Mouse (Mus musculus): ENCODE measurements at regions not wholly inside any gene's neighbourhood (a gene's known extent, or its start where the extent isn't known, plus 50 kb on each side); places are given as distances from the start of the nearest gene placed in this dataset.
A peak's percentile ranks its signal among the peaks of the same experiment; 100 is the strongest.

GRCm38 (mm10) chr12:71606366-71606765 is 224.5 kb upstream of the Daam1 start:
- Histone ChIP-seq H3K4me3 (no peak overlapping the region), H3K9me3 (no peaks in the 10 kb centered on the region), H3K9ac (no peak overlapping the region), H3K27me3 (replicated peaks) (no peaks in the 10 kb centered on the region), H3K27ac (peak overlapping the region; percentile 77), H3K4me2 (no peak overlapping the region), H3K36me3 (replicated peaks) (no peaks in the 10 kb centered on the region), H3K4me1 (peaks cover 21% of the 10 kb centered on the region)
- 30% methylated on average over 3 of the region's 3 CpGs for WGBS
- ATAC-seq (replicated peaks) = 0 out of 2 replicates have a peak, but pooled peaks have one; percentile 42

GRCm38 (mm10) chr12:71607966-71608365 is 222.9 kb upstream of the Daam1 start:
- Histone ChIP-seq H3K4me3 (no peak overlapping the region), H3K9ac (no peak overlapping the region), H3K27ac (no peak overlapping the region), H3K4me1 (peaks cover 16% of the 10 kb centered on the region), H3K36me3 (replicated peaks) (no peaks in the 10 kb centered on the region), H3K27me3 (replicated peaks) (no peaks in the 10 kb centered on the region), H3K4me2 (no peak overlapping the region), H3K9me3 (no peaks in the 10 kb centered on the region)
- 92% methylated on average over 4 of the region's 4 CpGs for WGBS
- no peak for ATAC-seq (replicated peaks)

GRCm38 (mm10) chr12:71613326-71613725 is 217.6 kb upstream of the Daam1 start:
- Histone ChIP-seq H3K36me3 (replicated peaks) (no peaks in the 10 kb centered on the region), H3K4me2 (no peak overlapping the region), H3K9ac (no peak overlapping the region), H3K4me3 (no peak overlapping the region), H3K27me3 (replicated peaks) (no peaks in the 10 kb centered on the region), H3K27ac (no peak overlapping the region), H3K4me1 (no peaks in the 10 kb centered on the region), H3K9me3 (no peaks in the 10 kb centered on the region)
- no peak for ATAC-seq (replicated peaks)
- WGBS = 75% methylated on average over 8 of the region's 8 CpGs

GRCm38 (mm10) chr12:71614945-71615344 is 215.9 kb upstream of the Daam1 start:
- WGBS = 84% methylated on average over 2 of the region's 2 CpGs
- no peaks in the 10 kb centered on the region for H3K27me3 ChIP-seq (replicated peaks)
- H3K4me1 ChIP-seq = no peaks in the 10 kb centered on the region
- H3K36me3 ChIP-seq (replicated peaks) = no peaks in the 10 kb centered on the region
- ATAC-seq (replicated peaks) = no peak
- no peak overlapping the region for H3K4me2 ChIP-seq
- H3K9me3 ChIP-seq = no peaks in the 10 kb centered on the region
- no peak overlapping the region for H3K4me3 ChIP-seq
- H3K9ac ChIP-seq = no peak overlapping the region
- H3K27ac ChIP-seq = no peak overlapping the region

- H3K4me2 ChIP-seq = no peak overlapping the region
These were observed 215.5 kb upstream of the Daam1 start for GRCm38 (mm10) chr12:71615383-71615782.

GRCm38 (mm10) chr12:71616121-71616520 is 214.8 kb upstream of the Daam1 start:
- WGBS = 83% methylated on average over 4 of the region's 4 CpGs
- Histone ChIP-seq H3K9me3 (no peaks in the 10 kb centered on the region), H3K4me1 (no peaks in the 10 kb centered on the region), H3K27me3 (replicated peaks) (no peaks in the 10 kb centered on the region), H3K36me3 (replicated peaks) (no peaks in the 10 kb centered on the region), H3K9ac (no peak overlapping the region), H3K27ac (no peak overlapping the region), H3K4me3 (no peak overlapping the region), H3K4me2 (no peak overlapping the region)
- no peak for ATAC-seq (replicated peaks)

More at GRCm38 (mm10) chr12:71615383-71615782, 215.5 kb upstream of the Daam1 start:
- Histone ChIP-seq H3K36me3 (replicated peaks) (no peaks in the 10 kb centered on the region), H3K4me3 (no peak overlapping the region), H3K9ac (no peak overlapping the region), H3K27ac (no peak overlapping the region), H3K4me1 (no peaks in the 10 kb centered on the region), H3K27me3 (replicated peaks) (no peaks in the 10 kb centered on the region), H3K9me3 (no peaks in the 10 kb centered on the region)
- ATAC-seq (replicated peaks) = no peak
- WGBS = 50% methylated on average over 2 of the region's 2 CpGs

GRCm38 (mm10) chr12:71618466-71618865 is 212.4 kb upstream of the Daam1 start:
- H3K4me1 ChIP-seq = no peaks in the 10 kb centered on the region
- WGBS = 85% methylated on average over 6 of the region's 6 CpGs
- H3K4me3 ChIP-seq = no peak overlapping the region
- H3K9me3 ChIP-seq = no peaks in the 10 kb centered on the region
- H3K27me3 ChIP-seq (replicated peaks) = no peaks in the 10 kb centered on the region
- no peaks in the 10 kb centered on the region for H3K36me3 ChIP-seq (replicated peaks)
- no peak overlapping the region for H3K9ac ChIP-seq
- ATAC-seq (replicated peaks) = no peak
- no peak overlapping the region for H3K4me2 ChIP-seq
- no peak overlapping the region for H3K27ac ChIP-seq

- Histone ChIP-seq H3K9ac (no peak overlapping the region), H3K36me3 (replicated peaks) (no peaks in the 10 kb centered on the region), H3K4me3 (no peak overlapping the region), H3K27ac (no peak overlapping the region), H3K27me3 (replicated peaks) (no peaks in the 10 kb centered on the region), H3K4me1 (no peaks in the 10 kb centered on the region), H3K4me2 (no peak overlapping the region), H3K9me3 (no peaks in the 10 kb centered on the region)
- WGBS = 93% methylated on average over 8 of the region's 8 CpGs
- ATAC-seq (replicated peaks) = no peak
These were observed 211.9 kb upstream of the Daam1 start for GRCm38 (mm10) chr12:71618956-71619355.

- WGBS = 41% methylated on average over 4 of the region's 4 CpGs
- Histone ChIP-seq H3K27ac (no peak overlapping the region), H3K4me1 (no peaks in the 10 kb centered on the region), H3K27me3 (replicated peaks) (no peaks in the 10 kb centered on the region), H3K36me3 (replicated peaks) (no peaks in the 10 kb centered on the region), H3K9ac (no peak overlapping the region), H3K4me3 (no peak overlapping the region), H3K9me3 (no peaks in the 10 kb centered on the region), H3K4me2 (no peak overlapping the region)
- ATAC-seq (replicated peaks) = no peak
These were observed 211.3 kb upstream of the Daam1 start for GRCm38 (mm10) chr12:71619561-71619960.

GRCm38 (mm10) chr12:71621542-71621941 is 209.3 kb upstream of the Daam1 start:
- no peaks in the 10 kb centered on the region for H3K27me3 ChIP-seq (replicated peaks)
- H3K4me2 ChIP-seq = no peak overlapping the region
- H3K9me3 ChIP-seq = no peaks in the 10 kb centered on the region
- ATAC-seq (replicated peaks) = no peak
- H3K9ac ChIP-seq = no peak overlapping the region
- no peak overlapping the region for H3K27ac ChIP-seq
- no peaks in the 10 kb centered on the region for H3K36me3 ChIP-seq (replicated peaks)
- H3K4me1 ChIP-seq = no peaks in the 10 kb centered on the region
- WGBS = 72% methylated on average over 4 of the region's 4 CpGs
- no peak overlapping the region for H3K4me3 ChIP-seq

- ATAC-seq (replicated peaks) = no peak
- Histone ChIP-seq H3K9ac (no peak overlapping the region), H3K4me2 (no peak overlapping the region), H3K27ac (no peak overlapping the region), H3K4me1 (no peaks in the 10 kb centered on the region), H3K36me3 (replicated peaks) (no peaks in the 10 kb centered on the region), H3K9me3 (no peaks in the 10 kb centered on the region), H3K27me3 (replicated peaks) (no peaks in the 10 kb centered on the region), H3K4me3 (no peak overlapping the region)
- 89% methylated on average over 2 of the region's 2 CpGs for WGBS
These were observed 208.1 kb upstream of the Daam1 start for GRCm38 (mm10) chr12:71622761-71623160.

- H3K4me2 ChIP-seq = no peak overlapping the region
- no peak overlapping the region for H3K9ac ChIP-seq
- no peak overlapping the region for H3K27ac ChIP-seq
- H3K4me3 ChIP-seq = no peak overlapping the region
- H3K4me1 ChIP-seq = no peaks in the 10 kb centered on the region
- H3K27me3 ChIP-seq (replicated peaks) = no peaks in the 10 kb centered on the region
- H3K36me3 ChIP-seq (replicated peaks) = no peaks in the 10 kb centered on the region
- H3K9me3 ChIP-seq = no peaks in the 10 kb centered on the region
- ATAC-seq (replicated peaks) = no peak
- 95% methylated on average over 5 of the region's 5 CpGs for WGBS
These were observed 207.6 kb upstream of the Daam1 start for GRCm38 (mm10) chr12:71623271-71623670.

- no peak for ATAC-seq (replicated peaks)
- H3K27me3 ChIP-seq (replicated peaks) = no peaks in the 10 kb centered on the region
- H3K9ac ChIP-seq = no peak overlapping the region
- no peaks in the 10 kb centered on the region for H3K36me3 ChIP-seq (replicated peaks)
- no peak overlapping the region for H3K4me3 ChIP-seq
- no peaks in the 10 kb centered on the region for H3K9me3 ChIP-seq
- 79% methylated on average over 8 of the region's 8 CpGs for WGBS
- no peak overlapping the region for H3K27ac ChIP-seq
- H3K4me2 ChIP-seq = no peak overlapping the region
- peaks cover 4% of the 10 kb centered on the region for H3K4me1 ChIP-seq
These were observed 206.8 kb upstream of the Daam1 start for GRCm38 (mm10) chr12:71624076-71624475.

GRCm38 (mm10) chr12:71624676-71625075 is 206.2 kb upstream of the Daam1 start:
- Histone ChIP-seq H3K9me3 (no peaks in the 10 kb centered on the region), H3K4me1 (peaks cover 7% of the 10 kb centered on the region), H3K27ac (no peak overlapping the region), H3K4me3 (no peak overlapping the region), H3K27me3 (replicated peaks) (no peaks in the 10 kb centered on the region), H3K9ac (no peak overlapping the region), H3K4me2 (no peak overlapping the region), H3K36me3 (replicated peaks) (no peaks in the 10 kb centered on the region)
- ATAC-seq (replicated peaks) = no peak
- WGBS = 55% methylated on average over 6 of the region's 6 CpGs

Data from midbrain, embryonic 15.5 days (tissue).